Mouse (Mus musculus) stomach, postnatal 0 days (tissue): ENCODE measurements at regions not wholly inside any gene's neighbourhood (a gene's known extent, or its start where the extent isn't known, plus 50 kb on each side); places are given as distances from the start of the nearest gene placed in this dataset.

Experiments
- CTCF ChIP-seq: IDR thresholded peaks from 2 replicates; pipeline ENCODE4 v1.5.1; 2016; ENCODE audit warnings: antibody characterized with exemption, low read depth, mild to moderate bottlenecking, moderate library complexity
- EP300 ChIP-seq: optimal IDR thresholded peaks from 2 replicates; pipeline ENCODE3; 2016; ENCODE audit warnings: antibody characterized with exemption

- TF ChIP-seq EP300, result no peak
- TF ChIP-seq CTCF, result no peak
These were observed 111.1 kb upstream of the Kit start for GRCm38 (mm10) chr5:75463591-75463990.
